Mouse (Mus musculus) heart, postnatal 0 days (tissue): ENCODE results near the gene Fut9.

Experiments used
- CTCF ChIP-seq: IDR thresholded peaks from 2 replicates; pipeline ENCODE4 v1.5.1; 2016; ENCODE audit warnings: antibody characterized with exemption, control low read depth, low read depth
- EP300 ChIP-seq: IDR thresholded peaks from 2 replicates; pipeline ENCODE4 v1.6.1; 2016; ENCODE audit warnings: antibody characterized with exemption, low read depth

GRCm38 (mm10) chr4:25627467-25627866 lies 172.6 kb downstream of the Fut9 start:
- TF ChIP-seq CTCF (no peak), EP300 (no peak)
